Mouse (Mus musculus): ENCODE results near the gene Pdzrn3.

Gene Pdzrn3

DNA sequence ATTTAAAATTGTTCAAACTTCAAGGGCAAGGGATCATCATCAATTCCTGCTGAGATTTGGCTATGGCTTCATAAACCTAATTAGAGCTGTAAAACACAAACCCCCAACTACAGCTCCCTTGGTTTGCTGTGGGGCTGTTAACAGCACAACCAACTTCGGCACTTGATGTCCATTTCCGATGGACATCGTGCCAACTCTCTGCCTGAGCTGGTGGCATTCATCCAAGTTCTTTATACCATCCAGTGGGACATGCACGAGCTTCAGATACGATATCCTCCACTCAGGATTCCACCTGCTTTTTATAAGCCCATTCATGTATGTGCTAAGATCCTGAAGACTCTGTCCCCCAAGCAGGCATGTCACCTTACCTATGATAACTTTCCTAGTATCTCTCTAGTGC is 118.3 kb downstream of the Pdzrn3 start:
- no peak for DNase-seq (ENCODE audit: extremely low read depth, low read depth)

DNA sequence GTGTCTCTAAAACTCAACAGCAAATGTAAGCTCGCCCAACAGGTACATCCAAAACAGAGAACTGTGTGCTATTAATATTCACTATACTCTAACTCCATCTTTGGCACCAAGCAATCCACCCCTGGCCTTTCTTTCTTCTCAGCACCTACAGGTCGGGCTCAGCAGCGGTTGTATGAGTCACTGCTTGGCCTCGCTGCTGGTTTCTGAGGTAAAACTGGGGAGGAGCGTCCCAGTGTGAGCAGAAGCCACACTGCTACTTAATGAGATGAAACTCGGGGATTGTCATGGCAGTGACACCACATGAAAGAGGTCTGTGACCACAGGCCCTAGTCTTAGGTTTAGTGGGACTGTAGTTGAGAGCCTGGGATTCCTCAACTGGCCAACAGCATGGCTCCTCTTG is 120.3 kb downstream of the Pdzrn3 start:
- DNase-seq (ENCODE audit: extremely low read depth, low read depth): no peak

DNA sequence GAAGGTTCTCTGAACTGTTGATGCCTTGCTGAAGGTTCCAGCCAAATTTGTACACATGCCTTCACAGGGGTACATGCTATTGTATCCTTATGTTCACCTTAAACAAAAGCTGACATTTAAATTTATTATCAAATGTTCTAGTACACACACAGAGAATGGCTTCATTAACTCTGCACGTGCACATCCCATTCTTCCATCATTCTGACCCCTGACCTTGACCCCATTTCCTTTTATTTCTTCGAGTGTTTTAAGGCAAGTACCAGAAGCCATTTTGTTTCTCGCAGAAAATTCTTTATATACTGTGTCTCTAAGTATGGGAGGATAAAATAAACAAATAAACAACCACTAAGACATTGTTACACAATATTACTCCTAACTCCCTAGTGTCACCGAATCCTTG is 123.0 kb downstream of the Pdzrn3 start:
- no peak for DNase-seq (ENCODE audit: extremely low read depth, low read depth)

DNA sequence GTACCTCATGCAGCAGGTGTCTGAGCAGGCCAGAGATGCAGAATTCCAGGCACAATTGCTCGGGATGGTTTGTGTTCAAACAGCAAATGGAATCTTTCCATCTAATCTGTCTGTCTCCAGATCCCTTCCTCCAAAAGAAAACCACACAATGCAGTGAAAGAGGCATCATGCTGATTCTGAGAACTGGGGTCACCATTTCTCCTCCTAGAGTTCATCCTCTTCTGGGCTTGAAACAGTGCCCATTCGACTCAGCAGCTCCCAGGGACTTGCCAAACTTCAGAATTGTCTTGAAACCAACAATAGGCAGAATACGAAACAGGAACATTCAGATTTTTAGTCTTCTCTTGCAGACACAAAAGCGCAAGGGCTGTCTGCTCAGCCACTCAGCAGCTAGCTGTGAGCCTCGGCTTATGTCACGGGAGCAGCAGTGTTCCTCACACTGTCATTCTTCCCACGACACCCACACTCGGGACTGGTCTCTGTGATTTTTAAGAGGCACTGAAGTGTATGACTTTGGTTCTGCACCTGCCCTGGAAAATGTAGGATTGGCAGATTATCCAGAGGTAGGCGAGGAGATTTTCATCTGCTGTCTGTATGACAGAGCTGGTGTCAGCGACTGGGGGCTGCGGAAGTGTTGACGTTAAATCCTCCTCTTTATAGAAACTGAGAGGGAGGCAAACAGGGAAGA is 125.6 kb downstream of the Pdzrn3 start:
- no peak for DNase-seq (ENCODE audit: extremely low read depth, low read depth)

DNA sequence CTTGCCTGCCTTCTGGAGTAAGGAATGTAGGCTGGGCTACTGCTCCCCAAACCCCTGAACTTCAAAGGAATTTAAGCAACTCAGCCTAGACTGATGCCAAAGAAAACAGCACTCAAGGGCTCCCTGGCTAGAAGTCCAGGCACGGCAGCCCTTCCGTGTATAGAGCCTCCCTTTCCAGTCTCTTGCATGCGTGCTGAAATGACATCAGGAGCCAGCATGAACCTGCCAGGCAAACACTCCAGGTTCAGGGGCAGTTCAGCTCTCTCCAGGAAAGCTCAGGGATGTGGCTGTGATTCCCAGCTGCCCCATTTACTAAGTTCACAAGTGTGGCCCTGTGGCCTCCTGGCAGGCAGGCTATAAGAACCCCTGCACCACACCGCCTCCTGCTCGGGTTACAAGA is 126.5 kb downstream of the Pdzrn3 start:
- DNase-seq (ENCODE audit: extremely low read depth, low read depth): no peak

DNA sequence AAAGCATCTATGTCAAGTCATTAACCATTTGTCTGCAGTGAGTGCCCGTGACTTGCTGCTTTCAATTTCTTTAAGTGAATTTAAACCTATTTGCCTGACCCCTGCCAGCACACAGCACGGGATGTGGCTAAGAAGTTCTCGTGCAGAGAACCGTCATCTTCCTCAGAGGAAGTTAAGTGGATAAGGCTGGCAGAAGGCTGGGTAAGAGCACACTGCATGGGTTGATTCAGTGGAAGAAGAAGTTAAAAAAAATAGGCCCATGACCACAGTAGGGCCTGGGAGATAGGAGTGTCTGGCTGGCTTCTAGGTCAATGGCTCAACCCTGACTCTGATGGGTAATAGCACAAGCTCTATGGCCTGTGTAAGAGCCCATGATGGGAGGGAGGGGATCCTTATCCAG is 131.6 kb downstream of the Pdzrn3 start:
- DNase-seq (ENCODE audit: extremely low read depth, low read depth): no peak

DNA sequence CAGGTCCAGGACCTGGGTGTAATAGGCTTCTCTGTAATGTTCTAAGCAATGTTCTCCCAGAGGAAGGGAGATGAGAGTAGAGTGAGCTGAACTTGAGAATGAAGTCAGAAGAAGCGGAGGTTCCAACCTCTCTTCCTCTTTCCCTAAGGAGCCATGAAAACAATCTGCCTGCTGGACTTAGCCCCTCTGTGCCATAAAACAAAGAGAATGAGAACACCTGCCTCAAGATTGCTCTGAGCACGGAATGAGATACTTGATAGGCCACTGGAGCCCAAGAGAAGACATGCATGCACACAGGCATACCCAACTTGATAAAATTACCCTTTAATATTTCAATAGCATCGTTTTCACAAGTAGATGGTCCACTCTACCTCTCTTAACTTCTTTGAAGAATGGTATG is 133.3 kb downstream of the Pdzrn3 start:
- no peak for DNase-seq (ENCODE audit: extremely low read depth, low read depth)

DNA sequence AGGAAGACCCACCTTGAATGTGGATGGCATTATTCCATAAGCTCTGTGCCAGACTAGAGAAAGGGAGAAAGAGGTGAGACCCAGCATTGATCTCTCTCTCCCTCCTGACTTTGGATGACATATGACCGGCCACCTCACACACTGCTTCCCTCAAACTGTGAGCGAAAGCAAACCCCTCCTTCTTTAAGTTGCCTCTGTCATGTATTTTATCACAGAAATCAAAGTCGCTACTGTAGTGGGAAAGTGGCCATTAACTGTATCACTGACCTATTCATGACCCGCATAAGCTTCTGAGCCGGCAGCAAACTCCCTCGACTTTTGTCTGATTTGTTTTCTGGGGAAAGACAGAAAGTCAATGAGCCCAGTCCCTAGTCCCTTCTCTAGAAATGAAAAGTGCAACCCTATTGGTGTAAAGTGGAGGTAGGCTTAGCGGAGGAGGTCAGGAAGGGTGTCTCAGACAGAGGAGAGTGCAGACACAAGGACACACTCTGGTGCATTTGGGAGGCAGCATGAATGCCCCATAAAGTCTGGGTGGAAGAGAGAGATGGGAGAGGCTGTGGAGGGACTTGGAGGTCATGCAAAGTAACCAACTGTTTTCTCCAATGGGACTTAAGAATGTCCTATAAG is 134.4 kb downstream of the Pdzrn3 start:
- DNase-seq (ENCODE audit: extremely low read depth, low read depth): no peak

DNA sequence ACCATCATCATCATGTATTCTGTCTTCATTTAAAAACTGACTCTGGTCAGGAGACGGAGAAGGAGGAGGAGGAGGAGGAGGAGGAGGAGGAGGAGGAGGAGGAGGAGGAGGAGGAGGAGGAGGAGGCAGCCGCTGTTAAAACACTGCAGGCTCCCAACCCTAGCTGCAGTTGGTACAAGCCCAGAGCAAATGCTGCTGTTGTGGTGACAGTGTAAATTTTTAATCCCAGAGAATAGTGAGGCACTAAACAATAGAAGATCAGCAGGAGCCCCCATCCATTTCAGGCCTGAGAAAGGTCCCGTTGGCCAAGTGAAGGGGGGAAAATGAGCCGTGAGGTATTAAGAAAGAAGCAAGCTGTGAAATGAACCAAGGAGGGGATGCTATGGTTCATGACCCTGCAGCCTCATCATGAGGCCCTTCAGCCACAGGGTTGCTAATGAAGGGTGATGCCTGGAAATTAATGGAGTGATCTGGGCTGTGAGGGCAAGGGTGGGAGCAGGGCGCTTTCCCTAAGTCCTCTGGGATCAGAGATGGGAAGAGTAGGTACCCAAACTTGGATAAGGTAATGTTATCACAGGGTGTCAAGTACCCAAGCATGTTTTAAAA is 141.0 kb downstream of the Pdzrn3 start:
- DNase-seq (ENCODE audit: extremely low read depth, low read depth): no peak

DNA sequence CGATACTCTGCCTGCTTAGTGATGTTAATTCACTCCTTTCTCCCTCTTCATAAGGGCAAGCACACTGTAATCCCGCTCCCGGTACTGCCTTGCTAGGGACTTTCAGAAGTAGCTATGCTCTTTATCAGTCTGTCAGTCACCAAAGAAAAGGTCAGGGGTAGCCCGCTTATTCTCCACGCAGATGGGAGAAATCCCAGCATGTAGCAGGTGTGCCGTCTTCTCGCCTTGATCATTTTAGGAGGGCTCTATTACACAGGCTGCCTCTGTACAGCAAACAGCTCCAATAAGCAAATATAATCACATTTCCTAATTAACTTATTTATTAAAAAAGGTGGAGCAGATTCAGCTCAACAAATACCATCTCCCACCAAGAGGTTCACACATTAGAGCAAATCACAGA is 141.5 kb downstream of the Pdzrn3 start:
- no peak for DNase-seq (ENCODE audit: extremely low read depth, low read depth)

DNA sequence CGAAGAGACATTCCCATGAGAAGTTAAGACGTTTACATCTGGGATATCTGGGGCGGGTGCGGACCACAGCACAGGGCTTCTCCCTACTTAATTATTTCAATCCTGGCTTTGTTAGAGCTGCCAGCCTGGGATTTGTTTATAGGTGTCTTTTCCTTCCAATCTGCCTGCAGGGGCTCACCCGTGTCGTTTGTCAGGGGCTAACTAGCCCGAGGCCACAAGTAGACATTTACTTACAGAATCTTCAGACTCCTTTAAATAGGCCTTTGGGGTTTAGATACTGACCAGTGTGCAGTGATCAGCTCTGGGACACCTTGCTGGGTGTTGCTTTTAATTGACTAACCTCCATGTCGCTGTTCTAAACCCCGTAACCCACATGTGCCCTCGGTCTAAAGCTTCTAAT is 143.3 kb downstream of the Pdzrn3 start:
- DNase-seq (ENCODE audit: extremely low read depth, low read depth): no peak

DNA sequence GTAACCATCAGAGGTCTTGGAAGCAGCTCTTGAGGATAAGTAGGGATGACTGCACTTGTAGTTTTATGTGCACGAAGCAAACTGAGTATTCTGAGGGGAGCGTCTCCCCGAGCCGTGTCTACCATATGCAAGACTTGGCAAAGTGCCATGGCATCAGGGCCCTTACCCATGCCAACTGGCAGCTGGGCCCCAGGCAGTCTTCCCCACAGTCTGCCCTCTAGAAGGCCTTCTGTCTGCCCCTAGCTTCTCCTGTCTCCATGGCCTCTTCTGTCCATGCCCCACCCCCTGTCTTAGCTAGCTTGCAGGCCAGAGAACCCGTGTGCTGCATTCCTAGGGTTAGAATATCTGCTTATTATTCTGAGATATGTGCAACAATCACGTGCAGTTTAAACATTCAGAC is 144.0 kb downstream of the Pdzrn3 start:
- DNase-seq (ENCODE audit: extremely low read depth, low read depth): no peak

DNA sequence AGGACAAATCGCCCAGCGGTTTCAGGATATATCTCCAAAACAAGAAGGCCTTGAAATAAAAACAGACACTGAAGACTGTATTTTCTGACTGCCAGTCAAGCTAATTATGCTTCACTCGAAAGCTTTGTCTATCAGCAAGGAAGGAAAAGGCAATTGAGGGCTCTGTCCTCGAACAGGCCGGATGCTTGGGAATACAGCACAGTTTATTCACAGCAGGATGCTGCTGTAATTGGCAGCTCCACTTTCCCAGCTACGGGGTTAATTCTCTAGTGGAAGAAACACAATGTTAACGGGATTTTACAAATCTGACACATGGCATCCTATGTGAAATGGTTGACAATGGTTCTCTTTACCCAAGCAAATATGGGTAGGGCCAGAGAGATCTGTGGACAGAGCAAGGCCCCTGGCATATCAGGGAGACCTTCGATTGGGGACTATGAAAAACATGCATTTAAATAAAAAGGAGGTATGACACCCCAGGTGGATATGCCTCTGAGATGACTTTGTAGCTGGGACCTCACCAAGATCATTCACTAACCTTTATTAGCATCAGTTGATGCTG is 150.3 kb downstream of the Pdzrn3 start:
- no peak for DNase-seq (ENCODE audit: extremely low read depth, low read depth)

DNA sequence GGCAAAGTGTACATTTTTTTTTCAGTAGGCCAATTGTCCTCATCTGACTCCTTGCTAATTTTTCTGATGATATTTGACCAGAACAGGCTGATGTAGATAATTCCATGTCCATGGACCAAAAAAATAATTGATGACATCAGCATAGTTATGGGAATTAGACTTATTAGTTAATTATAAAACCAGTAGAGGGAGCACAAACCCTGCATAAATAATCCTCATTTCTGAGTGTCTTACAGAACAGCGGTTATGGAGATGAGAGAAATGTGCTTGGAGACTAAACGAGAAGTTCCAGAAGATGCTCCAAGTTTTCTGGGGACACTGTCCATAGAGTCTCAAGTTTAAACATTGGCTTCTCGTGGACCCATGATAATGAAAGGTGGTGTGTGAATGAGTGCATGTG is 157.4 kb downstream of the Pdzrn3 start:
- DNase-seq (ENCODE audit: extremely low read depth, low read depth): no peak

DNA sequence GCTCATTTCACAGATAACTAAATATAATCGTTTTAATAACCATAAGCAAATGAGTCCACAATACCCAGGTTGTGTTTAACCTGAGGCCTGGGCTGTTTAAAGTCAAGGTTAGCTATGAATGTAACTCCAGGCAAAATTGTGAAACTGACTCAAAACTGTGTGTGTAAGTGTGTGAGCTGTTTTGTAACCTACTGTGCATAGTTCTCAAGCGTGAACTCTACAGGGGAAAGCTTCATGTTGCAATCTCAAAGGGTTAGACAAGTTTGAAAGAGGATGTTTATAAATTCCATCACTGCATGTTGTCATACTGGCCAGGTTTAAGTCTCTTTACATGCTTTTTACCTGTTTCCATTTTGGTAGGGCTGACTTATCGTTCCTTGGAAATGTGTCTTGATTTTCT is 158.7 kb downstream of the Pdzrn3 start:
- no peak for DNase-seq (ENCODE audit: extremely low read depth, low read depth)

DNA sequence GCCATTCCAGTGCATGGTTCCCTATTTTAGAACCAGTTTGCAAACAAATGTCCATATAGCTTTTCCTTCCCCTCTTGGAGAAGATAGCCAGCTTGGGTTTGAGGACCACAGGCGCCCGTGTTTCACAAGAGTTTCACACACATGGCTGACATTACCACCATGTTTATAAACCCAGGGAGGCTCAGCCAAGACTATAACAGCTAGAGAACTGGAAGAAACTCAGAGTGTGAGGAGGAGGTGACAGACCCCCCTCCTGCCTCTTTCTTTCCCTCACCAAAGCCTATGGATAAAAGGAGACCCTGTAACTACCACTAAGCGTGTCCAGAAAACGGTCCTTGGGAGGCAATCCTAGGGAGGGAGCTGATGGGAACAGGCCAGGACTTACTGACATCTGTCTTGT is 159.5 kb downstream of the Pdzrn3 start:
- DNase-seq (ENCODE audit: extremely low read depth, low read depth): no peak

DNA sequence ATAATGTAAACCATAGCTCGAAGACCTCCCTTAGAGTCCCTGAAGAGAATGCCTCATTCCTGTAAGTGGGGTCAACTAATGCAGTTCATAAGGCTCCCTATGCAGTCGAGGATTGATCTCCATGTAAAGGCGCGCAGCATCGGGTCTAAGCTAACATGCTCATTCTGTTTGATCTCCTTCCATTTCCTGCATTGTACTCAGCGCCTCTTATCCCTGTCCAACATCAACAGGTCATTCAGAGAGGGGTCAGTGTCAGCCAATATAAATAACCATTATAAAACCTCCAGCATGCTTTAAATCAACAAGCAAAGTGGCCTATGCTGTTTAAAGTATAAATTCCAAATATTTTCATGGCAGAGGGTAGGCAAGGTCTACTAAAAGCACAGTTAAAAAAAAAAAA is 159.9 kb downstream of the Pdzrn3 start:
- no peak for DNase-seq (ENCODE audit: extremely low read depth, low read depth)

DNA sequence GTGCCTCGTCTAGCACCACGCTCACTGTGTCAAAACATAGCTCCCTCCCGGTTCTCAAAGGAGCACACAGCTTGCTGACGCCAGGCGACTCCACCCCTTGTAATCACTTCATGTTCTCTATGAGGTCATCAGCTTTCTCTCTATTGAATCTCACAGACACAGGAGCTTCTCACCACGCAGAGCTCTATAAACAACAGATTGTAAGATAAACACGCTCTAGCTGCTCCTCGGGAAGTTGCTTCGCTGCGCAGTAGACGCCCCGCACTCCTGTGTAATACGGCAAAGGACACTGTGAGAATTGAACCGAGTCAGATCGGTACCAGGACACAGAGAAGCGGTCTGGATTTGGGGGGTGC is 162.3 kb downstream of the Pdzrn3 start:
- DNase-seq (ENCODE audit: extremely low read depth, low read depth): no peak

DNA sequence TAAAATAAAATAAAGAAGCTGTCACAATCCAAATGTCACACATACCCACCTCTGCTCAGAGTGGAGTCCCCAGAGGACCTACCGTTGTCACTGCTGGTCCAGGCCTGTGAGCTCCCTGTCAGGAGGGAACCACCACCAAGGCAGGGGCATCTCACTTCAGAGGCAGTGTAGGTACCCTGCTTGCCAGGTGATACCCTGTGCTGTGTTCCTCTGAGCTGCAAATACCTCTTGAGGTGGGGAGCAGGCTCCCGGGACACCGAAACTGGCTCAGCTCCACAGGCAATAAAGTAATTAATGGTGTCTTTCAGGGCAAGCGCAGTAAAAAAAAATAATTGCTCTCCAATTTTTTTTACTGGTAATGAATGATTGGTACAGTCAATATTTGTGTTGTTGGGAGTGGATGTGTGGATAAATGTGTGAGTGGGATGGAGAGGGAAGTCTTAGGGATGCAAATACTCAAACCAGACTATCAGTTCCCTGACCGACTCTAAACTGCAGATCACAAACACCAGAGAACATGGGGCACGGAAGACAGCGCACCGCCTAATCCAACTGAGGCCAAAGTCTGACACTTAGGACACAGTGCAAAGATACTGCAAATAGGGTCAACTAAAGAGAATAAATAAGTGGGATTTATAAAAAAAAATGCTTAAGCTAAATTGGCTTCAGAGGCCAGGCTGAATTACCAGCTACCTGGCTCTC is 162.8 kb downstream of the Pdzrn3 start:
- DNase-seq (ENCODE audit: extremely low read depth, low read depth): no peak

DNA sequence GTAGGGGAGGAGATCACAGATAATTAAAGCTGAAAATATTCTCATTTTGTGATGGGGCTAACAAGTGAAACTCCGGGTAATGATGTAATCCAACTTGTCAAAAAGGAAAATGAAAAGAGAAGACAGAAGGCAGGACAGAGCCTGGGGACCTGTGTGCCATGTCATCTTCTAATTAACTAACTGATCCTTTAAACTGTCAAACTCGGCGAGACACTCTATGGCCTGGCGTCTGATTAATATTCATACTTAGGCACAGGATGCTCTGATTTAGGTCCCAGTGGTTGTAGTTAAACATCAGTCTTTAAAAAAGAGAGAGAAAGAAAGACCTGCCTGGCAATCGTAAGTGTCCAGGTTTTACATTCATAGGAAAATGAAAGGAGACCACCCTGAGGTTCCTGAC is 164.6 kb downstream of the Pdzrn3 start:
- no peak for DNase-seq (ENCODE audit: extremely low read depth, low read depth)

DNA sequence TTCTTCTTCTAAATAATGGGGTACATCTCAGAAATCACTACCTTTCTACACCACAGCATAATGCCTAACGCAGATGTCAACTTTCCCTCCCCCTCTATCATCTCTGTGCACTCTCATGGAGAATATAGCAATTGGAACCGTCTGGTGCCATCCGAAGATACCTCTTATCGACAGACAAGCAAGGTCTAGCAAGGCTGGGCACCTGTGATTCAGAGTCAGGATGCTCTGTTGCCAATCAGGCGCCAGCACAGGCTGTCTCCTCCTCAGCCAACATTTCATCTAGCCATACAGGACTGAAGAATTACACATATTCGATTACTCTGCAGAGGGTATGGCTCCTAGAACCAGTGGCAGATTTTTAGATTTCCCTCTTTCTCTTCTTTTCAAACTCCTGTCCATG is 165.6 kb downstream of the Pdzrn3 start:
- no peak for DNase-seq (ENCODE audit: extremely low read depth, low read depth)

DNA sequence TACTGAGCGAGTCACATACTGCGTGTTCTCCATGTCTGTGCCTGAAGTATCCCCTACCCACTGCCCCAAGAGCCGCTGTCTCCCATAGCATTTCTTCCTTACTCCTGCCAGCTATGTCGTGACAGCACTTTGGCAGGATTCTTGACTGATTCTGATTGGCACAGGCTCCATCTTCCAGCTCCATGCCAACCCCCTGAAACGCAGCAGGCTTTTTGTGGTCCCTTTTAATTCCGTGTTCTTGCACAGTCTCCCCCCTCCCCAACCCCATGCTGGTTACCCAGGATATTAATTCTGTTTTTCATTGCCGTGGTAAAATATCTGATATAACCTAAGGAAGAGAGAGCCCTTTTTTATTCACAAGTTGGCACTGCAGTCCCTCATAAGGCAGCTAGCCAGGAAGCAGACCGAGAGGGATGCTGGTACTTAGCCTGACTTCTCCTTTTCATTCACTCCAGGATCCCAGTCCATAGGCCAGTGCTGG is 166.3 kb downstream of the Pdzrn3 start:
- no peak for DNase-seq (ENCODE audit: extremely low read depth, low read depth)
